Mouse (Mus musculus) forebrain, embryonic 13.5 days (tissue): ENCODE results near the gene Iqgap1. TPM values are rescaled to one million over a fixed set of nuclear protein-coding genes. Genes with fewer than 3 reads are reported as not detected.
A peak's percentile ranks its signal among the peaks of the same experiment; 100 is the strongest.
"Not testable (repeated sequence)": the region's sequence is repeated elsewhere in the genome, so short reads cannot be mapped to it uniquely, and the experiment has no call there.

Experiments
- ATAC-seq: fragments of 200-750 bp; cut with Nextera tagmentation; 2 replicates; pipeline ENCODE4 v1.8.0; 2017
- H3K27ac ChIP-seq: fragments of 300-500 bp; sonication (generic); 2 replicates; pipeline ENCODE4 v1.5.1; 2015; ENCODE audit warnings: inconsistent platforms, mild to moderate bottlenecking, moderate library complexity
- H3K27me3 ChIP-seq: fragments of 300-500 bp; sonication (generic); 2 replicates; pipeline ENCODE4 v1.6.1; 2015; ENCODE audit warnings: mild to moderate bottlenecking, inconsistent platforms
- H3K36me3 ChIP-seq: fragments of 300-500 bp; sonication (generic); 2 replicates; pipeline ENCODE4 v1.6.1; 2015; ENCODE audit warnings: mild to moderate bottlenecking, inconsistent platforms; ENCODE audit not compliant: poor library complexity, severe bottlenecking
- H3K4me1 ChIP-seq: fragments of 300-500 bp; sonication (generic); 2 replicates; pipeline ENCODE4 v1.6.1; 2015; ENCODE audit warnings: inconsistent platforms
- H3K4me2 ChIP-seq: fragments of 300-500 bp; sonication (generic); 2 replicates; pipeline ENCODE4 v1.6.1; 2015; ENCODE audit warnings: inconsistent platforms, mild to moderate bottlenecking, moderate library complexity
- H3K4me3 ChIP-seq: fragments of 300-500 bp; sonication (generic); 2 replicates; pipeline ENCODE4 v1.5.1; 2015; ENCODE audit warnings: mild to moderate bottlenecking, inconsistent platforms
- H3K9ac ChIP-seq: fragments of 300-500 bp; sonication (generic); 2 replicates; pipeline ENCODE4 v1.6.1; 2015; ENCODE audit warnings: mild to moderate bottlenecking, inconsistent platforms
- H3K9me3 ChIP-seq: fragments of 300-500 bp; sonication (generic); replicated peaks from 2 replicates; pipeline ENCODE4 v1.6.1; 2016; ENCODE audit warnings: inconsistent platforms
- WGBS: fragments of 180-500 bp; shearing (Covaris S2); methylation state at CpG from one replicate; pipeline ENCODE4 v1.1.7; 2015; 5-methylcytosine and 5-hydroxymethylcytosine counted together
- polyA plus RNA-seq: library from polyadenylated mRNA; unstranded; fragments of >200 nt; fragmentation: Nextera tagmentation; extraction: Ambion mirVana; gene quantifications from 2 replicates; pipeline ENCODE4 v1.2.1, GENCODE M21; 2015

The Iqgap1 gene
- polyA plus RNA-seq, 1 experiment from 2014 or later, result 19.7 TPM

DNA sequence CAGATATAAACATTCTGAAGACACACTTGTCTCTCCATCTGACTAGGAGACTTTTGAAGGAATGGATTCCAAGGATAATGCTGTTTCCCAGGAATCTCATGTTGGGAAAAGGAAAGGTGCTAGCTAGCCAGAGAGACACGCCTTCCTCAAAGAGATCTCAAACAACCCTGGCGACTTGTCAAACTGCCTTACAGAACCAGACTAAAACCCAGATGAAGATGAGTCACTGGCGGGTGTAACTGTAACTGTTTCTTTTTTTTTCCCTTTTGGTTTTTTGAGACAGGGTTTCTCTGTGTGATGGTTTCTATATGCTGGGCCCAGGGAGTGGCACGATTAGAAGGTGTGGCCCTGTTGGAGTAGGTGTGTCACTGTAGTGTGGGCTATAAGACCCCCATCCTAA lies 15.2 kb upstream of the Iqgap1 start:
- no peaks in the 10 kb centered on the region for H3K9me3 ChIP-seq
- no peaks in the 10 kb centered on the region for H3K27me3 ChIP-seq
- H3K36me3 ChIP-seq, result no peaks in the 10 kb centered on the region
- H3K4me3 ChIP-seq, result no peak overlapping the region
- ATAC-seq, result no peak
- H3K4me2 ChIP-seq, result no peak overlapping the region
- no peak overlapping the region for H3K27ac ChIP-seq
- 81% methylated on average over 4 of the region's 4 CpGs for WGBS
- H3K9ac ChIP-seq, result no peak overlapping the region
- no peaks in the 10 kb centered on the region for H3K4me1 ChIP-seq

DNA sequence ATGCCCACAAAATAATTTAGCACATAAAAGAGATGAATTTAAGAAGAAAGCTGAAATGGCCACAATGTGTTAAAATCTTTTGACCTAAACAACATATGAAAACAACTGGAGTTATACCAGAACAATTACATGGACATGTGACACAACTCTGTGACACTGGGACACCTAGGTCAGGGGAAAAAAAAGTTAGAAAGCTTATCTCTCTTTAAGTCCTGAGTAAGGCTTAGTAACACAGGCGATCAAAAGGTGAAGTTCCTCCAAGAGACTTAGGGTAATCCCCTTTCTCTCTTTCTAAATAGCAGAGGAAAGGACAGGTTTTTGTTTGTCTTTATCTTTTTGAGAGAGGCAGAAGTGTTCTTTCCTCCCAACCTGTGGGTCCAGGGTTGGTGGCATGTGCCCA lies 14.5 kb upstream of the Iqgap1 start:
- no peak overlapping the region for H3K4me3 ChIP-seq
- H3K27me3 ChIP-seq, result no peaks in the 10 kb centered on the region
- no peaks in the 10 kb centered on the region for H3K36me3 ChIP-seq
- ATAC-seq, result no peak
- no peaks in the 10 kb centered on the region for H3K9me3 ChIP-seq
- WGBS, result 23% methylated on average over 1 of the region's 1 CpGs
- H3K4me2 ChIP-seq, result no peak overlapping the region
- H3K9ac ChIP-seq, result no peak overlapping the region
- H3K27ac ChIP-seq, result no peak overlapping the region
- no peaks in the 10 kb centered on the region for H3K4me1 ChIP-seq

DNA sequence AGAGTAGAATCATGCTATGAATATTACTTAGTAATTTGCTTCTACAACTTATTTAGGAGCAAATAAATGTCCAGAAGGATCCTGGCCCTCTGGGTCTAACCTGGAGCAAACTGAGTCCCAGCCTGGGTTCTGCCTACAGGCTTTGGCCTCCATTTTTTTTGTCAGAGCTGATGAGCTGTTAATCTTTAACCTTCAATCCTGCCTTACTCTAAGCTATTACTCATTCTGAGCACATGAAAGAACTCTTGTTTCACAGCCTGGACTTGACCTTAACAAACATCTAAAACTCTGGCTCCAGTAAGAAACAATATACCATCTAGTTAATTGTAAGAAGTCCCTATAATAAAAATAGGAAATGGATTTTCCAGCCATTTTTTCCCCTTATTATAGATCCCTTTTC lies 14.0 kb upstream of the Iqgap1 start:
- no peak overlapping the region for H3K4me2 ChIP-seq

DNA sequence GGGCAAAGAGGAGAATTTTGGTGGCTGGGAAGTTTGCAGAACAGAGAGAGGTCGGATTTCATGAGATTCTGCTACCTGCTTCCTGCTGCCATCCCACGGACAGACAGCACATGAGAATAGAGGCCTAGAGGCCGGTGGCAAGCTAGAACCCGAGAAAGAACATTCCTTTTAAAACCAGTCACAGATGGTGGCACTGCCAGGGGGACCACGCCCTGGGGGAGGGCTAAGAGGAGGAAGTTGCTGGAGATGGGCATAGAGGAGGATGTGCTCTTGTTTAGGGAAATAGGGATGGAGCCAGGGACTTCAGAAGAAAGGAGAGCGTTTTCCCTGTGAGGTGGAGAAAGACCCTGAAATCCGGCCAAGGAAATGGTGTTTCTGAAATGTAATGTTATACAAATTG lies 12.5 kb upstream of the Iqgap1 start:
- no peak for ATAC-seq
- Histone ChIP-seq H3K27ac (no peak overlapping the region), H3K9ac (no peak overlapping the region), H3K4me1 (no peaks in the 10 kb centered on the region), H3K4me2 (no peak overlapping the region), H3K27me3 (no peaks in the 10 kb centered on the region), H3K36me3 (no peaks in the 10 kb centered on the region), H3K9me3 (no peaks in the 10 kb centered on the region), H3K4me3 (no peak overlapping the region)
- 42% methylated on average over 7 of the region's 7 CpGs for WGBS

More for the DNA sequence above, 14.0 kb upstream of the Iqgap1 start:
- Histone ChIP-seq H3K4me3 (no peak overlapping the region), H3K36me3 (no peaks in the 10 kb centered on the region), H3K4me1 (no peaks in the 10 kb centered on the region), H3K27me3 (no peaks in the 10 kb centered on the region), H3K9me3 (no peaks in the 10 kb centered on the region), H3K9ac (no peak overlapping the region), H3K27ac (no peak overlapping the region)
- ATAC-seq, result no peak

DNA sequence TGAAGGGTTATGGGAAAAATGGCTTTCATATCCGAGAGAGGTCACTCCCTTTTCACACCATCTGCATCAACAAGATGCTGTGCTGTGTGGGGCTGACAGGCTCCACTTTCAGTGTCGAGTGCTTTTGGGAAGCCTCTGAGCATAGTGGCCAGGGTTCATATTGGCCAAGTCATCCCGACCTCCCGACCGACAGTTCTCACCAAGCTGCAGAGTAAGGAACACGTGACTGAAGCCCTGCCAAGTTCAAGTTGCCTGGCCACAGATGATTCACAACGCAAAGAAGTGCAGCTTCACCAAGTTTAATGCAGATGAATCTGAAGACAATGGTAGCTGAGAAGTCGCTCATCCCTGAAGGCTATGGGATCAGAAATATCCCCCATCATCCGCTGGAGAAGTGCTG lies 12.0 kb upstream of the Iqgap1 start:
- H3K36me3 ChIP-seq, result no peaks in the 10 kb centered on the region
- H3K4me3 ChIP-seq, result no peak overlapping the region
- ATAC-seq, result no peak
- no peak overlapping the region for H3K27ac ChIP-seq
- 63% methylated on average over 9 of the region's 9 CpGs for WGBS
- no peak overlapping the region for H3K9ac ChIP-seq
- H3K4me2 ChIP-seq, result no peak overlapping the region
- no peaks in the 10 kb centered on the region for H3K9me3 ChIP-seq
- H3K27me3 ChIP-seq, result no peaks in the 10 kb centered on the region
- H3K4me1 ChIP-seq, result no peaks in the 10 kb centered on the region

DNA sequence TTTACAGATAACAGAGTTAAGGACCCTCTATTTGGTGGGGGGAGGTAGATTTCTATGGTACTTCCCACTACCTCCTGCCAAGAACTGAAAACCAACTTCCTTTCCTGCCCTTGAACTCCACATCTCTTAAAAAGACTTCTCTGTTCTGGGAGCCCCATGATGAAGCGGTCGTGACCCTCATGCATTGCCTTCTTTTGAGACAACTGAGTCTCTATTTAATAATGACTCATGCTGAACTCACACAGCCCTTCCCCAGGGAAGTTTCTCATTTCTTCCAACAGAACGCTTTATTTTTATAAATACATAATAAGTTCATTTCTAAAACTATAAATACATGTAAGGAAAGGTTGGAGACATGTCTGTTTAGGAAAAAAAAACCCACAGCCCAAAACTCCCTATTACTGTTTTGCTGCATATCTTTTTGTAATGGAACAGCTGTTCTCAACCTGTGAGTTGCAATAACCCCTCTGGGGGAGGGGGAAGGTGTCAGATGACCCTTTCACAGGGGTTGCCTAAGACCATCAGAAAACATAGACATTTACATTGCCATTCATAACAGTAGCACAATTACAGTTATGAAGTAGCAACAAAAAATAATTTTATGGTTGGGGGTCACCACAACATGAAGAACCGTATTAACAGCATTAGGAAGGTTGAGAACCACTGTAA lies 10.3 kb upstream of the Iqgap1 start:
- WGBS, result 83% methylated on average over 4 of the region's 4 CpGs
- no peak overlapping the region for H3K4me3 ChIP-seq
- H3K27ac ChIP-seq, result no peak overlapping the region
- H3K9ac ChIP-seq, result no peak overlapping the region
- no peaks in the 10 kb centered on the region for H3K9me3 ChIP-seq
- H3K4me1 ChIP-seq, result 0 out of 2 replicates have a peak, but pooled peaks cover 5% of the 10 kb centered on the region
- ATAC-seq, result no peak
- no peaks in the 10 kb centered on the region for H3K27me3 ChIP-seq
- H3K36me3 ChIP-seq, result no peaks in the 10 kb centered on the region
- H3K4me2 ChIP-seq, result no peak overlapping the region

DNA sequence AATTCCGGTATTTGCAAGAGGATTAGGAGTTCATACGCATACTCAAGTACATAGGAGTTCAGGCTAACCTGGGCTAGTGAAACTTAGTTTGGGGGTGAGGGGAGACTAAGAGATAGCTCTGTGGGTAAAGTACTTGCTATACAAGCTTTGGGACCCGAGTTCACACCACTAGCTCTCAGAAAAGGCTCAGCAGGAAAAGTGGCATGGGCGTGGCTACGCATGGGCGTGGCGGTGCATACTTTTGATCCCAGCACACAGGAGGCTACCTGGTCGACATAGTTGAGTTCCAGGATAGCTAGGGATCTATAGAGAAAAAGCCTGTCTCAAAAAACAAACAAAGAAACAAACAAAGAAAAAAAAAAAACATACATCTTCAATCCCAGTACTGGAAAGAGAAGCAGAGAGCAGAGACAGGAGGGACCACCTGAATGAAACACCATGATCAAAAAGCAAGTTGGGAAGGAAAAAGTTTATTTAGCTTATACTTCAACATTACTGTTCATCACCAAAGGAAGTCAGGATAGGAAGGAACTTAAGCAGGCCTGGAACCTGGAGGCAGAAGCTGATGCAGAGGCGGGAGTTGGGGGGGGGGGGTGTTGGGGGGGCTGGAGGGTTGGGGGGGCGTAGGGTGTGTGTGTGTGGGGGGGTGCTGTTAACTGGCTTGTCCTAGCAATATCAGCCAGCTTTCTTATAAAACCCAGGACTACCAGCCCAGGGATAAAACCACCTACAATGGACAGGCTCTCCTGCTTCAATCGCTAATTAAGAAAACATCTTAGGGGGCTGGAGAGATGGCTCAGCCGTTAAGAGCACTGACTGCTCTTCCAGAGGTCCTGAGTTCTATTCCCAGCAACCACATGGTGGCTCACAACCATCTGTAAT lies 8.1 kb upstream of the Iqgap1 start:
- 41% methylated on average over 11 of the region's 12 CpGs for WGBS
- Histone ChIP-seq H3K36me3 (no peaks in the 10 kb centered on the region), H3K9me3 (no peaks in the 10 kb centered on the region), H3K4me1 (0 out of 2 replicates have a peak, but pooled peaks cover 5% of the 10 kb centered on the region), H3K4me2 (no peak overlapping the region), H3K9ac (no peak overlapping the region), H3K4me3 (no peak overlapping the region), H3K27ac (no peak overlapping the region), H3K27me3 (no peaks in the 10 kb centered on the region)
- 0 out of 2 replicates have a peak, but pooled peaks have one; percentile 19 for ATAC-seq

DNA sequence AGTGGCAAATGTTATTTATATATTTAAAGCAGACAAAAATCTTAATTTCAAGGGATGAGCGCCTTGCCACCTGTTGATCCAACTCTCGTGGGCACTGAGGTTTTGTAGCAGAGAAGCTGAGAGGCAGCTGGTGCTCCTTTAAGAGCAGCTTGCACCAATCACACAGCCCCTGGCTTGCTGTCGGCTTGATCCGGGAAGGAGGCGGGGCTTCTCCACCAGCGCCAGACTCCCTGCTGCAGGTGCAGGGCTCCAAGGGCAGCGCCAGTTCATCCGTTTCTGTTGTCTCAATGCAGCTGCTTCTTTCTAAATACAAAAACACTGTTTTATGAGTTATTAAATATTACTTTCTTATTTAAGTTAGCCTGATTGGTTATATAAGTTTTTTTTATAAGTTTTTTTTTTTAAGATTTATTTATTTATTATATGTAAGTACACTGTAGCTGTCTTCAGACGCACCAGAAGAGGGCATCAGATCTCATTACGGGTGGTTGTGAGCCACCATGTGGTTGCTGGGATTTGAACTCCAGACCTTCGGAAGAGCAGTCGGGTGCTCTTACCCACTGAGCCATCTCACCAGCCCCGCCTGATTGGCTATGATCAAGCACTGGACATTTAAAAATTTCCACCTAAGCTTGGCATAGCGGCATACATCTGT lies 7.3 kb upstream of the Iqgap1 start:
- not testable (repeated sequence) for H3K27me3 ChIP-seq, H3K36me3 ChIP-seq, H3K4me1 ChIP-seq, H3K9ac ChIP-seq, H3K4me3 ChIP-seq, H3K27ac ChIP-seq, H3K9me3 ChIP-seq
- WGBS, result 16% methylated on average over 14 of the region's 14 CpGs
- ATAC-seq, result peak; percentile 91
- peak overlapping the region; percentile 36 for H3K4me2 ChIP-seq

DNA sequence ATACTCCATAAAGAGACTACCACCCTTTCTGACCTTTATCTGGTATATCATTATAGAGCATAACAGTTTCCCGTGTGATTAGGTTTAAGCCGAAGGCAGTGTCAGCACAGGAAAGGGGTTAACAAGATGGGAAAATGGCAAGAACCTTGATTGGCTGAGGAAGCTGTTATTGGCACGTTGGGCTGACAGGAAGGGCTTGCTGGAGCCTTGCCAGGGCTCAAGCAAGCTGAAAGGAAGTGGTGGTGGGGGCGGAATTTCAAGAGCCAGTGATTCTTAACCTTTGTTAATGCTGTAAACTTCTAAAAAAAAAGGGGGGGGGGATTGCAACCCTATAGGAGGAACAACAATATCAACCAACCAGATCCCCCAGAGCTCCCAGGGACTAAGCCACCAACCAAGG lies 6.4 kb upstream of the Iqgap1 start:
- Histone ChIP-seq H3K9ac (no peak overlapping the region), H3K27ac (no peak overlapping the region), H3K4me2 (no peak overlapping the region), H3K36me3 (no peaks in the 10 kb centered on the region), H3K4me1 (0 out of 2 replicates have a peak, but pooled peaks cover 5% of the 10 kb centered on the region), H3K9me3 (no peaks in the 10 kb centered on the region), H3K4me3 (no peak overlapping the region), H3K27me3 (no peaks in the 10 kb centered on the region)
- ATAC-seq, result no peak
- WGBS, result 29% methylated on average over 4 of the region's 4 CpGs

DNA sequence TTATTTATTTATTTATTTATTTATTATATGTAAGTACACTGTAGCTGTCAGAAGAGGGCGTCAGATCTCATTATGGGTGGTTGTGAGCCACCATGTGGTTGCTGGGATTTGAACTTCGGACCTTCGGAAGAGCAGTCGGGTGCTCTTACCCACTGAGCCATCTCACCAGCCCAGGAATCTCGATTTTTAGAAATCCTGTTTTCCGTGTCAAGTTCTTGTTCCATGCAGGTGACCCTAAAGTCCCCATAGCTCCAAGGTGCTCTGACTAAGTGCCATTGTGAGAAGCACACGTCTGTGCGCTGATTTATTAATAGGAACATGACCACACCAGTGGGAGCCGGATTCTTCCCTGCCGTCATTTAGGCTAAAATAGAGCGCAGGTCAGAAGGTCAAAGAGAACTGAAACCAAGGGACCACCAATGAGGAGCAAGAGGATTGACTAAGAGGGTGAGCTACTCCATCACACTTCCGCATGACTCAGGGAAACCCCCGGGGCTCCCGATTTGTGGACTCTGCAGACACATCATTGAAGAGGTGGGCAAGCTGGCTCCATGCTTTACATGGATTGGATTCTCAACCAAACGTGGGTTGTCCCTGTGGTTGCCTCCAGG lies 4.5 kb upstream of the Iqgap1 start:
- ATAC-seq, result no peak
- 86% methylated on average over 15 of the region's 15 CpGs for WGBS

DNA sequence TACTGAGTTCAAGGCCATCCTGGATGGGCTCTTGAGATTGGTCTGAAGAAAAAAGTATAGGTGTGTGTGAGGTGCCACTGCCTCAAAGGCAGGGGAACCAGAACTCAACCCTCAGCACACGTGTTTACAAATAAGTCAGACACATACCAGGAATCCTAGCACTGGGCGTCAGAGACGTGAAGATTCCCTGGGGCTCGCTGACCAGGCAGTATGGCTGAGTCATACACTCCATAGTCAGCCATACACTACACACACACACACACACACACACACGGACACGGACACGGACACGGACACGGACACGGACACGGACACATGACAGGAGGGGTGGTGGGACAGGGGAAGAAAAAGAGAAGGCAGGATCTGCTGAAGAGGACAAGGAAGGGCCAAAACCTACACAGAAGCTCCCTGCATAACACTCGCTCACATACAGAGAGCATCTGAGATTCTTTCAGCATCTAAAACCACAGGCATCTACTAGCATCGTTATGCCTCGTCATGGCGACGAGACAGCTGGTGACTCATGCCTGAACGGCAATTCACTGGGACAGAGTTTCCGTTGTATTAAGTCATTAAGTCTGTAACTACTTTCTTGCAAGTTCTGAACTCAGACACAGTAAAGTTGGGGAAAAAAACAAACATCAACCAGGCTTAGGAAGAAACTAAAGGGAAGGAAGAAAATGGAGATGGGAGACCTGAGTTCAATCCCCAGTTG lies 2.5 kb upstream of the Iqgap1 start:
- Histone ChIP-seq H3K27ac (no peak overlapping the region), H3K4me3 (no peak overlapping the region), H3K9me3 (no peaks in the 10 kb centered on the region), H3K9ac (no peak overlapping the region), H3K4me1 (0 out of 2 replicates have a peak, but pooled peaks cover 5% of the 10 kb centered on the region), H3K27me3 (no peaks in the 10 kb centered on the region), H3K4me2 (no peak overlapping the region), H3K36me3 (no peaks in the 10 kb centered on the region)
- ATAC-seq, result no peak
- 69% methylated on average over 18 of the region's 18 CpGs for WGBS

More for the DNA sequence above, 4.5 kb upstream of the Iqgap1 start:
- no peaks in the 10 kb centered on the region for H3K27me3 ChIP-seq
- H3K27ac ChIP-seq, result no peak overlapping the region
- no peaks in the 10 kb centered on the region for H3K36me3 ChIP-seq
- no peak overlapping the region for H3K9ac ChIP-seq
- no peak overlapping the region for H3K4me2 ChIP-seq
- no peak overlapping the region for H3K4me3 ChIP-seq
- H3K4me1 ChIP-seq, result 0 out of 2 replicates have a peak, but pooled peaks cover 5% of the 10 kb centered on the region
- no peaks in the 10 kb centered on the region for H3K9me3 ChIP-seq
